Mouse (Mus musculus): ENCODE measurements at regions not wholly inside any gene's neighbourhood (a gene's known extent, or its start where the extent isn't known, plus 50 kb on each side); places are given as distances from the start of the nearest gene placed in this dataset.

- H3K36me3 ChIP-seq (ENCODE audit: control insufficient read depth, insufficient read depth, low read length) = no peaks in the 10 kb centered on the region
- H3K4me1 ChIP-seq (ENCODE audit: control insufficient read depth, insufficient read depth, low read depth, low read length) = no peaks in the 10 kb centered on the region; the same call in 1 of the 2 replicates
- H3K9ac ChIP-seq (ENCODE audit: low read depth, low read length) = no peak overlapping the region
- ATAC-seq = peak; percentile 40; the same call in 1 of the 2 replicates
- no peak overlapping the region for H3K27ac ChIP-seq (ENCODE audit: low read depth, low read length)
- H3K27me3 ChIP-seq (replicated peaks; ENCODE audit: control insufficient read depth, insufficient read depth, low read length) = no peaks in the 10 kb centered on the region
- WGBS = 61% methylated on average over 4 of the region's 4 CpGs
- no peaks in the 10 kb centered on the region for H3K9me3 ChIP-seq (ENCODE audit: control insufficient read depth, low read length)
- no peak overlapping the region for H3K4me3 ChIP-seq (ENCODE audit: low read length)
- H3K4me2 ChIP-seq (ENCODE audit: low read length) = no peak overlapping the region
These were observed 219.0 kb downstream of the Cmpk2 start for GRCm38 (mm10) chr12:26688048-26688447.

GRCm38 (mm10) chr12:26680568-26680947, 211.6 kb downstream of the Cmpk2 start:
- H3K36me3 ChIP-seq (ENCODE audit: control insufficient read depth, insufficient read depth, low read length) = no peaks in the 10 kb centered on the region
- no peak overlapping the region; the same call in 1 of the 2 replicates for H3K9ac ChIP-seq (ENCODE audit: low read depth, low read length)
- 63% methylated on average over 3 of the region's 3 CpGs for WGBS
- ATAC-seq = peak; percentile 14; the same call in 1 of the 2 replicates
- no peaks in the 10 kb centered on the region for H3K9me3 ChIP-seq (ENCODE audit: control insufficient read depth, low read length)
- H3K27ac ChIP-seq (ENCODE audit: low read depth, low read length) = no peak overlapping the region
- no peak overlapping the region for H3K4me3 ChIP-seq (ENCODE audit: low read length)
- H3K4me1 ChIP-seq (ENCODE audit: control insufficient read depth, insufficient read depth, low read depth, low read length) = peaks cover 8% of the 10 kb centered on the region; the same call in 1 of the 2 replicates
- H3K27me3 ChIP-seq (replicated peaks; ENCODE audit: control insufficient read depth, insufficient read depth, low read length) = no peaks in the 10 kb centered on the region
- H3K4me2 ChIP-seq (ENCODE audit: low read length) = no peak overlapping the region

GRCm38 (mm10) chr12:26679887-26680567, 211.0 kb downstream of the Cmpk2 start:
- WGBS = 17% methylated on average over 9 of the region's 9 CpGs
- peak; percentile 70 for ATAC-seq
- H3K9ac ChIP-seq (ENCODE audit: low read depth, low read length) = no peak overlapping the region; the same call in 1 of the 2 replicates

GRCm38 (mm10) chr12:26665466-26665865, 196.5 kb downstream of the Cmpk2 start:
- H3K9ac ChIP-seq (ENCODE audit: low read depth, low read length) = no peak overlapping the region
- H3K27ac ChIP-seq (ENCODE audit: low read depth, low read length) = no peak overlapping the region
- no peak overlapping the region for H3K4me3 ChIP-seq (ENCODE audit: low read length)
- no peak overlapping the region for H3K4me2 ChIP-seq (ENCODE audit: low read length)
- no peaks in the 10 kb centered on the region for H3K36me3 ChIP-seq (ENCODE audit: control insufficient read depth, insufficient read depth, low read length)
- H3K9me3 ChIP-seq (ENCODE audit: control insufficient read depth, low read length) = no peaks in the 10 kb centered on the region
- no peaks in the 10 kb centered on the region for H3K27me3 ChIP-seq (replicated peaks; ENCODE audit: control insufficient read depth, insufficient read depth, low read length)
- ATAC-seq = no peak
- WGBS = 61% methylated on average over 4 of the region's 4 CpGs
- H3K4me1 ChIP-seq (ENCODE audit: control insufficient read depth, insufficient read depth, low read depth, low read length) = no peaks in the 10 kb centered on the region

More at GRCm38 (mm10) chr12:26679887-26680567, 211.0 kb downstream of the Cmpk2 start:
- Histone ChIP-seq H3K27ac (ENCODE audit: low read depth, low read length) (0 out of 2 replicates have a peak overlapping the region, but pooled peaks have one; percentile 37), H3K27me3 (replicated peaks; ENCODE audit: control insufficient read depth, insufficient read depth, low read length) (no peaks in the 10 kb centered on the region), H3K4me2 (ENCODE audit: low read length) (no peak overlapping the region; the same call in 1 of the 2 replicates), H3K36me3 (ENCODE audit: control insufficient read depth, insufficient read depth, low read length) (no peaks in the 10 kb centered on the region), H3K4me3 (ENCODE audit: low read length) (no peak overlapping the region), H3K4me1 (ENCODE audit: control insufficient read depth, insufficient read depth, low read depth, low read length) (peaks cover 8% of the 10 kb centered on the region; the same call in 1 of the 2 replicates), H3K9me3 (ENCODE audit: control insufficient read depth, low read length) (no peaks in the 10 kb centered on the region)

GRCm38 (mm10) chr12:26654251-26654650, 185.2 kb downstream of the Cmpk2 start:
- H3K27ac ChIP-seq (ENCODE audit: low read depth, low read length) = no peak overlapping the region
- ATAC-seq = no peak
- H3K4me2 ChIP-seq (ENCODE audit: low read length) = no peak overlapping the region

GRCm38 (mm10) chr12:26653781-26654180, 184.8 kb downstream of the Cmpk2 start:
- Histone ChIP-seq H3K27me3 (replicated peaks; ENCODE audit: control insufficient read depth, insufficient read depth, low read length) (no peaks in the 10 kb centered on the region), H3K27ac (ENCODE audit: low read depth, low read length) (no peak overlapping the region), H3K9ac (ENCODE audit: low read depth, low read length) (no peak overlapping the region), H3K4me2 (ENCODE audit: low read length) (no peak overlapping the region), H3K36me3 (ENCODE audit: control insufficient read depth, insufficient read depth, low read length) (no peaks in the 10 kb centered on the region), H3K4me1 (ENCODE audit: control insufficient read depth, insufficient read depth, low read depth, low read length) (no peaks in the 10 kb centered on the region), H3K9me3 (ENCODE audit: control insufficient read depth, low read length) (no peaks in the 10 kb centered on the region), H3K4me3 (ENCODE audit: low read length) (no peak overlapping the region)
- ATAC-seq = no peak
- 48% methylated on average over 6 of the region's 6 CpGs for WGBS

More at GRCm38 (mm10) chr12:26654251-26654650, 185.2 kb downstream of the Cmpk2 start:
- no peak overlapping the region for H3K9ac ChIP-seq (ENCODE audit: low read depth, low read length)
- H3K4me1 ChIP-seq (ENCODE audit: control insufficient read depth, insufficient read depth, low read depth, low read length) = no peaks in the 10 kb centered on the region
- no peak overlapping the region for H3K4me3 ChIP-seq (ENCODE audit: low read length)
- WGBS = 65% methylated on average over 2 of the region's 2 CpGs
- H3K36me3 ChIP-seq (ENCODE audit: control insufficient read depth, insufficient read depth, low read length) = no peaks in the 10 kb centered on the region
- H3K9me3 ChIP-seq (ENCODE audit: control insufficient read depth, low read length) = no peaks in the 10 kb centered on the region
- H3K27me3 ChIP-seq (replicated peaks; ENCODE audit: control insufficient read depth, insufficient read depth, low read length) = no peaks in the 10 kb centered on the region

GRCm38 (mm10) chr12:26646141-26646540, 177.1 kb downstream of the Cmpk2 start:
- H3K27ac ChIP-seq (ENCODE audit: low read depth, low read length) = no peak overlapping the region
- no peaks in the 10 kb centered on the region for H3K9me3 ChIP-seq (ENCODE audit: control insufficient read depth, low read length)
- H3K4me1 ChIP-seq (ENCODE audit: control insufficient read depth, insufficient read depth, low read depth, low read length) = no peaks in the 10 kb centered on the region

GRCm38 (mm10) chr12:26635665-26636241, 166.7 kb downstream of the Cmpk2 start:
- Histone ChIP-seq H3K9ac (ENCODE audit: low read depth, low read length) (no peak overlapping the region), H3K36me3 (ENCODE audit: control insufficient read depth, insufficient read depth, low read length) (no peaks in the 10 kb centered on the region), H3K27ac (ENCODE audit: low read depth, low read length) (peak overlapping the region; percentile 59), H3K4me2 (ENCODE audit: low read length) (no peak overlapping the region), H3K9me3 (ENCODE audit: control insufficient read depth, low read length) (no peaks in the 10 kb centered on the region), H3K4me3 (ENCODE audit: low read length) (no peak overlapping the region), H3K4me1 (ENCODE audit: control insufficient read depth, insufficient read depth, low read depth, low read length) (no peaks in the 10 kb centered on the region; the same call in 1 of the 2 replicates), H3K27me3 (replicated peaks; ENCODE audit: control insufficient read depth, insufficient read depth, low read length) (no peaks in the 10 kb centered on the region)
- peak; percentile 52 for ATAC-seq
- WGBS = 26% methylated on average over 4 of the region's 4 CpGs

More at GRCm38 (mm10) chr12:26646141-26646540, 177.1 kb downstream of the Cmpk2 start:
- H3K4me3 ChIP-seq (ENCODE audit: low read length) = no peak overlapping the region
- H3K36me3 ChIP-seq (ENCODE audit: control insufficient read depth, insufficient read depth, low read length) = no peaks in the 10 kb centered on the region
- H3K4me2 ChIP-seq (ENCODE audit: low read length) = no peak overlapping the region
- no peak overlapping the region for H3K9ac ChIP-seq (ENCODE audit: low read depth, low read length)
- no peak for ATAC-seq
- no peaks in the 10 kb centered on the region for H3K27me3 ChIP-seq (replicated peaks; ENCODE audit: control insufficient read depth, insufficient read depth, low read length)

GRCm38 (mm10) chr12:26635253-26635652, 166.2 kb downstream of the Cmpk2 start:
- 12% methylated on average over 3 of the region's 3 CpGs for WGBS
- Histone ChIP-seq H3K4me1 (ENCODE audit: control insufficient read depth, insufficient read depth, low read depth, low read length) (no peaks in the 10 kb centered on the region; the same call in 1 of the 2 replicates), H3K4me3 (ENCODE audit: low read length) (no peak overlapping the region), H3K4me2 (ENCODE audit: low read length) (no peak overlapping the region), H3K36me3 (ENCODE audit: control insufficient read depth, insufficient read depth, low read length) (no peaks in the 10 kb centered on the region), H3K9ac (ENCODE audit: low read depth, low read length) (no peak overlapping the region), H3K27ac (ENCODE audit: low read depth, low read length) (peak overlapping the region; percentile 59; the same call in 1 of the 2 replicates), H3K27me3 (replicated peaks; ENCODE audit: control insufficient read depth, insufficient read depth, low read length) (no peaks in the 10 kb centered on the region), H3K9me3 (ENCODE audit: control insufficient read depth, low read length) (no peaks in the 10 kb centered on the region)
- ATAC-seq = peak; percentile 68; the same call in 1 of the 2 replicates

All from hindbrain, embryonic 16.5 days (tissue).